Mouse (Mus musculus) stomach, embryonic 14.5 days (tissue): Measurements from ENCODE around the gene Aloxe3. TPM values are rescaled to one million over a fixed set of nuclear protein-coding genes. Genes with fewer than 3 reads are reported as not detected.

Experiments used
- ATAC-seq: fragments of 200-750 bp; cut with Nextera tagmentation; 2 replicates; pipeline ENCODE4 v1.8.0; 2017; ENCODE audit warnings: low read depth, moderate TSS enrichment; ENCODE audit not compliant: insufficient number of reproducible peaks, insufficient read depth, low FRiP score
- H3K27ac ChIP-seq: fragments of 300-500 bp; sonication (generic); 2 replicates; pipeline ENCODE4 v1.5.1; 2014; ENCODE audit warnings: mild to moderate bottlenecking, low read length, moderate library complexity, mixed read lengths
- H3K27me3 ChIP-seq: fragments of 300-500 bp; sonication (generic); 2 replicates; pipeline ENCODE4 v1.6.1; 2014; ENCODE audit warnings: low read length, control low read depth, mixed read lengths; ENCODE audit not compliant: control insufficient read depth, insufficient read depth
- H3K36me3 ChIP-seq: fragments of 300-500 bp; sonication (generic); 2 replicates; pipeline ENCODE4 v1.6.1; 2014; ENCODE audit warnings: mild to moderate bottlenecking, control low read depth, low read length, moderate library complexity, mixed read lengths; ENCODE audit not compliant: control insufficient read depth, insufficient read depth
- H3K4me1 ChIP-seq: fragments of 300-500 bp; sonication (generic); 2 replicates; pipeline ENCODE4 v1.6.1; 2014; ENCODE audit warnings: low read length, control low read depth, mixed read lengths; ENCODE audit not compliant: control insufficient read depth, insufficient read depth
- H3K4me2 ChIP-seq: fragments of 300-500 bp; sonication (generic); replicated peaks from 2 replicates; pipeline ENCODE4 v1.6.1; 2014; ENCODE audit warnings: low read depth, low read length, control low read depth
- H3K4me3 ChIP-seq: fragments of 300-500 bp; sonication (generic); 2 replicates; pipeline ENCODE4 v1.5.1; 2014; ENCODE audit warnings: low read depth, low read length, control low read depth
- H3K9ac ChIP-seq: fragments of 300-500 bp; sonication (generic); replicated peaks from 2 replicates; pipeline ENCODE4 v1.6.1; 2014; ENCODE audit warnings: low read depth, mild to moderate bottlenecking, control low read depth, low read length, moderate library complexity, mixed read lengths
- H3K9me3 ChIP-seq: fragments of 300-500 bp; sonication (generic); 2 replicates; pipeline ENCODE4 v1.6.1; 2016; ENCODE audit warnings: low read depth, low read length, control low read depth; ENCODE audit not compliant: control insufficient read depth
- WGBS: fragments of 180-500 bp; shearing (Covaris S2); extraction: QIAGEN DNeasy Blood & Tissue Kit; methylation state at CpG from one replicate; pipeline ENCODE4 v1.1.7; 2014; 5-methylcytosine and 5-hydroxymethylcytosine counted together
- polyA plus RNA-seq: library from polyadenylated mRNA; unstranded; fragments of >200 nt; fragmentation: Nextera tagmentation; extraction: Ambion mirVana; gene quantifications from 2 replicates; pipeline ENCODE4 v1.2.1, GENCODE M21; 2014

Aloxe3 gene
- polyA plus RNA-seq, 1 experiment from 2014 or later: 0.29 TPM

- Histone ChIP-seq H3K9me3 (no peaks in the 10 kb centered on the region), H3K27me3 (no peaks in the 10 kb centered on the region), H3K27ac (peak overlapping the region; percentile 91), H3K36me3 (peaks cover 12% of the 10 kb centered on the region), H3K9ac (no peak overlapping the region), H3K4me1 (peaks cover 29% of the 10 kb centered on the region), H3K4me2 (no peak overlapping the region), H3K4me3 (no peak overlapping the region)
- no peak for ATAC-seq
- WGBS: 36% methylated on average over 6 of the region's 6 CpGs
These were observed 39.3 kb upstream of the Aloxe3 start for GRCm38 (mm10) chr11:69086390-69086789.

GRCm38 (mm10) chr11:69087082-69087481 lies 38.6 kb upstream of the Aloxe3 start:
- WGBS: 25% methylated on average over 4 of the region's 4 CpGs
- no peak overlapping the region for H3K4me2 ChIP-seq
- ATAC-seq: peak; percentile 59; the same call in 1 of the 2 replicates

GRCm38 (mm10) chr11:69087597-69087996 lies 38.1 kb upstream of the Aloxe3 start:
- Histone ChIP-seq H3K4me1 (peaks cover 29% of the 10 kb centered on the region), H3K27ac (peak overlapping the region; percentile 91; the same call in 1 of the 2 replicates), H3K9me3 (no peaks in the 10 kb centered on the region), H3K4me3 (no peak overlapping the region), H3K27me3 (no peaks in the 10 kb centered on the region), H3K4me2 (peak overlapping the region; percentile 74; the same call in 1 of the 2 replicates), H3K9ac (no peak overlapping the region), H3K36me3 (peaks cover 23% of the 10 kb centered on the region)
- ATAC-seq: no peak
- 68% methylated on average over 2 of the region's 2 CpGs for WGBS

More at GRCm38 (mm10) chr11:69087082-69087481, 38.6 kb upstream of the Aloxe3 start:
- peaks cover 29% of the 10 kb centered on the region for H3K4me1 ChIP-seq
- no peak overlapping the region for H3K4me3 ChIP-seq
- no peaks in the 10 kb centered on the region for H3K27me3 ChIP-seq
- H3K36me3 ChIP-seq: peaks cover 19% of the 10 kb centered on the region
- H3K9me3 ChIP-seq: no peaks in the 10 kb centered on the region
- H3K27ac ChIP-seq: peak overlapping the region; percentile 91
- H3K9ac ChIP-seq: no peak overlapping the region

GRCm38 (mm10) chr11:69088103-69088855 lies 37.4 kb upstream of the Aloxe3 start, which contains the start of gene Vamp2:
Vamp2 (plus strand) TSS chr11:69088490.
- Histone ChIP-seq H3K9ac (peak within 1 kb of the TSS; percentile 99), H3K4me2 (peak within 1 kb of the TSS; percentile 74), H3K27ac (peak within 1 kb of the TSS; percentile 91), H3K27me3 (no peaks in the 10 kb centered on the region), H3K36me3 (peaks cover 24% of the 10 kb centered on the region), H3K9me3 (no peaks in the 10 kb centered on the region), H3K4me3 (peak within 1 kb of the TSS; percentile 99), H3K4me1 (peaks cover 29% of the 10 kb centered on the region)
- ATAC-seq: peak; percentile 76
- WGBS: 1% methylated on average over 59 of the region's 67 CpGs

GRCm38 (mm10) chr11:69088856-69089615 lies 36.7 kb upstream of the Aloxe3 start:
- H3K4me2 ChIP-seq: peak overlapping the region; percentile 74
- no peaks in the 10 kb centered on the region for H3K27me3 ChIP-seq
- peak; percentile 2; the same call in 1 of the 2 replicates for ATAC-seq
- H3K4me1 ChIP-seq: peaks cover 29% of the 10 kb centered on the region
- H3K4me3 ChIP-seq: peak overlapping the region; percentile 99
- 10% methylated on average over 25 of the region's 25 CpGs for WGBS
- H3K9ac ChIP-seq: peak overlapping the region; percentile 99
- peak overlapping the region; percentile 91 for H3K27ac ChIP-seq
- H3K9me3 ChIP-seq: no peaks in the 10 kb centered on the region
- peaks cover 24% of the 10 kb centered on the region for H3K36me3 ChIP-seq

- no peak overlapping the region; the same call in 1 of the 2 replicates for H3K27ac ChIP-seq
- 84% methylated on average over 12 of the region's 12 CpGs for WGBS
- H3K9me3 ChIP-seq: no peaks in the 10 kb centered on the region
- peak overlapping the region; percentile 99 for H3K4me3 ChIP-seq
- no peak for ATAC-seq
- no peaks in the 10 kb centered on the region for H3K27me3 ChIP-seq
- H3K36me3 ChIP-seq: peaks cover 24% of the 10 kb centered on the region
- H3K4me2 ChIP-seq: peak overlapping the region; percentile 74
- H3K4me1 ChIP-seq: peaks cover 31% of the 10 kb centered on the region
- H3K9ac ChIP-seq: peak overlapping the region; percentile 99
These were observed 35.9 kb upstream of the Aloxe3 start for GRCm38 (mm10) chr11:69089616-69090290.

GRCm38 (mm10) chr11:69090367-69090766 lies 35.3 kb upstream of the Aloxe3 start:
- ATAC-seq: no peak
- peak overlapping the region; percentile 74 for H3K4me2 ChIP-seq
- WGBS: 48% methylated on average over 6 of the region's 6 CpGs
- H3K4me1 ChIP-seq: peaks cover 31% of the 10 kb centered on the region
- no peak overlapping the region for H3K9ac ChIP-seq
- H3K9me3 ChIP-seq: no peaks in the 10 kb centered on the region
- H3K27me3 ChIP-seq: no peaks in the 10 kb centered on the region
- peak overlapping the region; percentile 22; the same call in 1 of the 2 replicates for H3K27ac ChIP-seq
- H3K36me3 ChIP-seq: peaks cover 24% of the 10 kb centered on the region
- H3K4me3 ChIP-seq: no peak overlapping the region
